Mouse (Mus musculus) ES-E14 (cell line): ENCODE results near the gene Apc2. TPM values are rescaled to one million over a fixed set of nuclear protein-coding genes. Genes with fewer than 3 reads are reported as not detected.

Experiments used
- DNase-seq: peaks from one replicate; pipeline ENCODE4 v3.0.0-alpha.2; 2013; ENCODE audit warnings: low read depth, low spot score
- H3K27ac ChIP-seq: 2 replicates; pipeline ENCODE4 v1.5.1; 2012; ENCODE audit warnings: low read depth, mild to moderate bottlenecking, low read length, moderate library complexity, mixed read lengths; ENCODE audit not compliant: poor library complexity, insufficient read depth, severe bottlenecking
- H3K36me3 ChIP-seq: 2 replicates; pipeline ENCODE4 v1.6.1; 2012; ENCODE audit warnings: mild to moderate bottlenecking, low read length, moderate library complexity, mixed read lengths; ENCODE audit not compliant: control insufficient read depth, poor library complexity, insufficient read depth, severe bottlenecking
- H3K4me1 ChIP-seq, 2 experiments: fragments of 150-350 bp in 1 of 2; sonication (generic) in 1 of 2; 2 replicates each; pipeline ENCODE4 v1.6.1; 2012; ENCODE audit warnings: low read length in 2 of 2, mild to moderate bottlenecking in 1 of 2, mixed read lengths in 1 of 2; ENCODE audit not compliant: control insufficient read depth in 2 of 2, insufficient read depth in 2 of 2, poor library complexity in 1 of 2
- H3K4me3 ChIP-seq, 2 experiments: fragments of 150-350 bp in 1 of 2; sonication (generic) in 1 of 2; 2 replicates each; pipeline ENCODE4 v1.5.1; 2012; ENCODE audit warnings: low read length in 2 of 2, low read depth in 1 of 2, mild to moderate bottlenecking in 1 of 2, mixed read lengths in 1 of 2; ENCODE audit not compliant: insufficient read depth in 1 of 2, poor library complexity in 1 of 2, severe bottlenecking in 1 of 2
- H3K9ac ChIP-seq: 2 replicates; pipeline ENCODE4 v1.6.1; 2012; ENCODE audit warnings: low read depth, mild to moderate bottlenecking, low read length, mixed read lengths; ENCODE audit not compliant: poor library complexity, insufficient read depth, severe bottlenecking
- H3K9me3 ChIP-seq: fragments of 150-350 bp; sonication (generic); 2 replicates; pipeline ENCODE4 v1.6.1; 2012; ENCODE audit warnings: low read depth, mild to moderate bottlenecking, low read length; ENCODE audit not compliant: control insufficient read depth, insufficient read depth
- CHD2 ChIP-seq: IDR thresholded peaks from 2 replicates; pipeline ENCODE4 v1.6.1; 2014; ENCODE audit warnings: mild to moderate bottlenecking, low read depth, low read length, inconsistent platforms
- HCFC1 ChIP-seq: IDR thresholded peaks from 2 replicates; pipeline ENCODE4 v1.6.1; 2012; ENCODE audit warnings: low read length, inconsistent platforms, borderline replicate concordance; ENCODE audit not compliant: insufficient read depth
- MAFK ChIP-seq: IDR thresholded peaks from 2 replicates; pipeline ENCODE4 v1.6.1; 2014; ENCODE audit warnings: mild to moderate bottlenecking, low read depth, low read length, inconsistent platforms; ENCODE audit not compliant: insufficient read depth
- ZC3H11A ChIP-seq: IDR thresholded peaks from 2 replicates; pipeline ENCODE4 v1.6.1; 2012; ENCODE audit warnings: low read depth, mild to moderate bottlenecking, inconsistent platforms, low read length, borderline replicate concordance
- ZNF384 ChIP-seq: IDR thresholded peaks from 2 replicates; pipeline ENCODE4 v1.6.1; 2012; ENCODE audit warnings: low read depth, low read length, inconsistent platforms
- in situ Hi-C, 2 experiments: fragments of 600-800 bp; cut with MboI; formaldehyde crosslinking; loops; one replicate each; pipeline ENCODE4 v1.15.1; 2025; ENCODE audit warnings: low sequenced_read_pairs in 2 of 2, inconsistent platforms in 1 of 2; ENCODE audit not compliant: unreplicated experiment in 2 of 2
- total RNA-seq: library from RNA; depleted of rRNA; stranded (reverse); fragments of 300-350 nt; gene quantifications from 2 replicates; pipeline ENCODE4 v1.2.3, GENCODE M21; 2012

Gene Apc2
- total RNA-seq, 1 experiment = 4.6 TPM

DNA sequence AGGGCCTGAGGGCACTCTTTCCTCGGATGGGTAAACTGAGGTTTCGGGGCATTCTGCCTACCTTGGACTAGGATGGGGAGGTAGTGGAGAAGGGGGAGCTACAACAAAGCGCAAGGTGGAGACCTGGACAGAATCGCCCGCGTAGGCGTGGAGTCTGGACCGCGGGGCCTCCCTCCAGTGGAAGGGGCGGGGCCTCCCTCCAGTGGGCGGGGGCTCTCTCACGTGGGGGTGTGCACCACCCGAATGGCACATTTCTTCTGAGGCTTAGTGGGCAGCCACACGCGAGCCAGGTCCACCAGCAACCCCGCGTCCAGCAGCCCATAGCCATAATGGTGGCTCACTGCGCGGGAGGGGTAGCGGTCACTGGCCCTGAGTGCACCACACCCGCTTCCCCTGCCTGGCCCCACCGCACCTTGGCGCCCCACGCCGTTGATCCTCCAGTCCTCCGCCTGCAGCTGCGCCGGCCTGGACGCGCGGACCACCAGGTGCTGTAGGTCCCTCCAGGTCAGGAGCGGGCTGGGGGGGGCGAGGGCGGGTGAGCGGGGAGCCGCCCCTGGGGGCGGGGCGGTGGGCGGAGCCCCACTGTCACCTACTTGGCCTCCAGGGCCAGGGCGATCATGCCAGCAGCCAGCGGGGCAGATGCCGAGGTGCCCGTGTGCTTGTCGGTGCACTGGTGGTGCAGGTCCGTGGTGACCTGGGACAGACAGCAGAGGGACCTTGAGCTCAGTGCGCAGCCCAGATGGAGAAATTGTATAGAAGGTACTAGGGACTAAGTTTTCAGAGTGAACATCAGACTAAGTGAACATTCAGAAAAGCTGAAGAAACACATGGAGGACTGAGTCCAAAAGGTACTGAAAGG, 27.7 kb downstream of the Apc2 start:
- H3K9me3 ChIP-seq = no peaks in the 10 kb centered on the region
- in situ Hi-C loops = no loop called here
- no peak overlapping the region for H3K27ac ChIP-seq
- DNase-seq = no peak
- H3K36me3 ChIP-seq = peaks cover 5% of the 10 kb centered on the region; the same call in 1 of the 2 replicates
- H3K4me1 ChIP-seq = peaks cover 0 to 22% of the 10 kb centered on the region in 2 experiments; a peak in 1 of 4 replicates
- peak overlapping the region; percentile 46 for H3K9ac ChIP-seq
- no peak for TF ChIP-seq ZNF384
- TF ChIP-seq HCFC1 = no peak
- TF ChIP-seq ZC3H11A = no peak
- no peak for TF ChIP-seq CHD2
- TF ChIP-seq MAFK = no peak
- peak overlapping the region; percentile 73 to 76 for H3K4me3 ChIP-seq

- TF ChIP-seq ZC3H11A (no peak), ZNF384 (no peak), MAFK (no peak), HCFC1 (no peak), CHD2 (no peak)
- Histone ChIP-seq H3K4me1 (peaks cover 0 to 29% of the 10 kb centered on the region in 2 experiments; a peak in 2 of 4 replicates), H3K9me3 (no peaks in the 10 kb centered on the region), H3K4me3 (no peak overlapping the region; a peak in 1 of 4 replicates), H3K9ac (no peak overlapping the region), H3K36me3 (no peaks in the 10 kb centered on the region), H3K27ac (no peak overlapping the region)
- DNase-seq = no peak
- in situ Hi-C loops = no loop called here
These were observed 28.6 kb downstream of the Apc2 start for GRCm38 (mm10) chr10:80324120-80325037.

- Histone ChIP-seq H3K9me3 (no peaks in the 10 kb centered on the region), H3K4me3 (no peak overlapping the region), H3K4me1 (peaks cover 0 to 29% of the 10 kb centered on the region in 2 experiments; a peak in 2 of 4 replicates), H3K27ac (no peak overlapping the region), H3K9ac (no peak overlapping the region), H3K36me3 (no peaks in the 10 kb centered on the region)
- TF ChIP-seq MAFK = no peak
- TF ChIP-seq ZC3H11A = no peak
- no peak for TF ChIP-seq ZNF384
- TF ChIP-seq CHD2 = no peak
- TF ChIP-seq HCFC1 = no peak
- no peak for DNase-seq
- in situ Hi-C loops = no loop called here
These were observed 29.3 kb downstream of the Apc2 start for GRCm38 (mm10) chr10:80325045-80325444.

GRCm38 (mm10) chr10:80329273-80330081, 33.7 kb downstream of the Apc2 start, which contains the start of the genes Pcsk4 and Reep6:
Gene Pcsk4 (minus strand): TSS chr10:80329498.
Gene Reep6 (plus strand): TSS chr10:80329953.
- in situ Hi-C loops = no loop called here
- H3K4me3 ChIP-seq = peak within 1 kb of the TSS; percentile 76 to 93

More at GRCm38 (mm10) chr10:80329273-80330081, 33.7 kb downstream of the Apc2 start, which contains the start of the genes Pcsk4 and Reep6:
- Histone ChIP-seq H3K4me1 (peaks cover 0 to 21% of the 10 kb centered on the region in 2 experiments; a peak in 2 of 4 replicates), H3K27ac (no peak within 1 kb of the TSS), H3K36me3 (no peaks in the 10 kb centered on the region; the same call in 1 of the 2 replicates), H3K9ac (peak within 1 kb of the TSS; percentile 82), H3K9me3 (no peaks in the 10 kb centered on the region)
- peak; percentile 100 for DNase-seq
- TF ChIP-seq MAFK (no peak), HCFC1 (0 out of 2 replicates have a peak, but pooled peaks have one; percentile 22), CHD2 (peak; percentile 67; the same call in 1 of the 2 replicates), ZNF384 (no peak), ZC3H11A (no peak)
